Mouse (Mus musculus) cerebellum, adult 18-20 months (tissue): ENCODE measurements around the gene Gm19935.

Source experiments
- DNase-seq, 2 experiments: peaks; one replicate each; pipeline ENCODE4 v3.0.0; 2021

Gene Gm19935

GRCm38 (mm10) chr8:90817293-90817692, at the start of gene Gm19935:
Gene Gm19935 (minus strand): TSS chr8:90817393.
- DNase-seq = no peak

- no peak for DNase-seq
These were observed 44.8 kb upstream of the Gm19935 start for GRCm38 (mm10) chr8:90862038-90862437.

GRCm38 (mm10) chr8:90861266-90861944, 44.2 kb upstream of the Gm19935 start:
- DNase-seq = peak; percentile 61 to 65

GRCm38 (mm10) chr8:90858071-90858470, 40.9 kb upstream of the Gm19935 start:
- DNase-seq = no peak

GRCm38 (mm10) chr8:90856952-90857351, 39.8 kb upstream of the Gm19935 start:
- no peak for DNase-seq

- no peak for DNase-seq
These were observed 39.0 kb upstream of the Gm19935 start for GRCm38 (mm10) chr8:90856171-90856570.

- no peak for DNase-seq
These were observed 37.5 kb upstream of the Gm19935 start for GRCm38 (mm10) chr8:90854671-90855161.

- no peak for DNase-seq
These were observed 36.9 kb upstream of the Gm19935 start for GRCm38 (mm10) chr8:90853971-90854670.

- DNase-seq = no peak
These were observed 34.4 kb upstream of the Gm19935 start for GRCm38 (mm10) chr8:90851544-90851943.

- no peak for DNase-seq
These were observed 32.4 kb upstream of the Gm19935 start for GRCm38 (mm10) chr8:90849462-90850050.

GRCm38 (mm10) chr8:90847980-90848379, 30.8 kb upstream of the Gm19935 start:
- no peak for DNase-seq

- DNase-seq = peak; percentile 40 to 48
These were observed 27.2 kb upstream of the Gm19935 start for GRCm38 (mm10) chr8:90844179-90844967.

GRCm38 (mm10) chr8:90843127-90843526, 25.9 kb upstream of the Gm19935 start:
- no peak for DNase-seq

- DNase-seq = no peak
These were observed 24.1 kb upstream of the Gm19935 start for GRCm38 (mm10) chr8:90841321-90841720.

GRCm38 (mm10) chr8:90839725-90840714, 22.8 kb upstream of the Gm19935 start:
- no peak for DNase-seq

- no peak for DNase-seq
These were observed 20.2 kb upstream of the Gm19935 start for GRCm38 (mm10) chr8:90837440-90837839.

GRCm38 (mm10) chr8:90834321-90834672, 17.1 kb upstream of the Gm19935 start:
- no peak for DNase-seq

- DNase-seq = no peak
These were observed 16.6 kb upstream of the Gm19935 start for GRCm38 (mm10) chr8:90833628-90834320.

GRCm38 (mm10) chr8:90832576-90833289, 15.5 kb upstream of the Gm19935 start:
- DNase-seq = peak; percentile 23 to 48

- DNase-seq = no peak
These were observed 13.8 kb upstream of the Gm19935 start for GRCm38 (mm10) chr8:90830980-90831379.

- no peak for DNase-seq
These were observed 12.6 kb upstream of the Gm19935 start for GRCm38 (mm10) chr8:90829825-90830224.
